Mouse (Mus musculus) MEL (cell line): ENCODE data around the gene Gprc5b.

Source experiments
- CHD2 ChIP-seq: IDR thresholded peaks from 2 replicates; pipeline ENCODE4 v1.6.1; 2011; ENCODE audit warnings: low read length, improper control_type of control experiment
- CTCF ChIP-seq, 3 experiments: IDR thresholded peaks in 2 of 3; conservative IDR thresholded peaks in 1 of 3; 2 replicates each; pipeline ENCODE4 v1.5.1; 2011 to 2012; ENCODE audit warnings: low read length in 3 of 3, low read depth in 2 of 3, mild to moderate bottlenecking in 2 of 3, improper control_type of control experiment in 1 of 3, inconsistent platforms in 1 of 3, mixed read lengths in 1 of 3, moderate library complexity in 1 of 3; ENCODE audit not compliant: control insufficient read depth in 1 of 3, insufficient read depth in 1 of 3, poor library complexity in 1 of 3, severe bottlenecking in 1 of 3
- EP300 ChIP-seq, 2 experiments: IDR thresholded peaks; 2 replicates each; pipeline ENCODE4 v1.6.1; 2011; ENCODE audit warnings: improper control_type of control experiment in 2 of 2, low read length in 2 of 2, low read depth in 1 of 2, mild to moderate bottlenecking in 1 of 2
- ETS1 ChIP-seq: IDR thresholded peaks from 2 replicates; pipeline ENCODE4 v1.6.1; 2012; ENCODE audit warnings: low read depth, mild to moderate bottlenecking, inconsistent platforms, low read length, improper control_type of control experiment, moderate library complexity
- GATA1 ChIP-seq: IDR thresholded peaks from 2 replicates; pipeline ENCODE4 v1.6.1; 2011; ENCODE audit warnings: low read depth, low read length, improper control_type of control experiment
- POLR2A ChIP-seq, 2 experiments: IDR thresholded peaks; 2 replicates each; pipeline ENCODE4 v1.6.1; 2011 to 2012; ENCODE audit warnings: low read length in 2 of 2, mild to moderate bottlenecking in 2 of 2, control low read depth in 1 of 2, improper control_type of control experiment in 1 of 2, low read depth in 1 of 2, moderate library complexity in 1 of 2; ENCODE audit not compliant: control insufficient read depth in 1 of 2, insufficient read depth in 1 of 2, poor library complexity in 1 of 2
- POLR2AphosphoS5 ChIP-seq: IDR thresholded peaks from 2 replicates; pipeline ENCODE4 v1.6.1; 2012; ENCODE audit warnings: low read depth, borderline replicate concordance, mild to moderate bottlenecking, inconsistent platforms, low read length, moderate library complexity, mixed read lengths
- RAD21 ChIP-seq: IDR thresholded peaks from 2 replicates; pipeline ENCODE4 v1.6.1; 2011; ENCODE audit warnings: mild to moderate bottlenecking, low read depth, low read length, improper control_type of control experiment

DNA sequence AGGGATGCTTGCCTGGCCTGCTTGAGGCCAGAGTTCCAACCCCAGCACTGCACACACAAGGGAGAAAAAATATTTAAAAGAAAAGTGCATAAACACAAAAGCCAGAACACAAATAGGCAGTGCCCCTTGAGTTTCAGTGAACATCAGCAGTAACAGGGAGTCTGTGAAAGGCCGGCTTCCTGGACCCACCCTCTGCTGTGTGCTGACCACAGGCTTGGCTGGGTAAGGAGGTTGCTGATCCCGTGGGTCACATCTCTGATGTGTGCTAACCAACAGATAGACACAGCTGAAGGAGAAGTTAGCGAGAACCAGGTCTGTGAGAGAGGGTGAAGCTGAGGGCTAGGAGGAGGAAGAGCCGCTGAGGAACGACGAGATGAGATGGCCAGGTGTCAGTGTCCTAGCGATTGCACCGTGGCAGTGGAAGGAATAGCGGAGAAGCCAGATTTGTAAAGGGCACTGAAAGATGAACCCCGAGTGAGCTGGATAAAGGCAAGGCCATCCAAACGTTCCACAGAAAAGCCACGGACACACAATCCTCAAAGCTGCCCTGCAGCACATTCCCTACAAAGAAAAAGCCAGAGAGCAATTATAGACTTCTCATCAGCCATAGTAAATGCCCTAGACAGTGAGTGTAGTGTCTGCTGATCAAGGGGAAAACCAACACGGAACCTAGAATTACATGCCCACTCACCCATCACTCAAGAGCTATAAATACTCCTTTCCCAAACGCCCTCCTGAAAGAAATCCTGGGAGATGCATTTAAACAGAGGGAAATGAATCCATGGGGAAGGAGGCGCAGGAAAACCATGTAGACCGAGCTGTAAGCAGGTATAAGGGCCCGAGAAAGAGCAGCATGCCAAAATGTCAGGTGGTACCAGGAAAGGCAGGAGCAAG lies 63.3 kb downstream of the Gprc5b start:
- TF ChIP-seq GATA1 (no peak), CHD2 (no peak), EP300 (IDR thresholded peaks at IDR 0.05; ENCODE audit: low read depth in 1 of 2, low read length in 2 of 2) (no peak), CTCF (IDR thresholded peaks at IDR 0.05 in 2 of 3, conservative IDR thresholded peaks at IDR 0.05 in 1 of 3; ENCODE audit: control insufficient read depth in 1 of 3, insufficient read depth in 1 of 3, low read depth in 2 of 3, low read length in 3 of 3, poor library complexity in 1 of 3, severe bottlenecking in 1 of 3) (no peak), POLR2A (IDR thresholded peaks at IDR 0.05; ENCODE audit: control insufficient read depth in 1 of 2, insufficient read depth in 1 of 2, low read depth in 1 of 2, low read length in 2 of 2, poor library complexity in 1 of 2) (no peak), RAD21 (no peak), ETS1 (no peak), POLR2AphosphoS5 (no peak)
